Mouse (Mus musculus) lung, adult 2 months (tissue): ENCODE measurements around the gene H2al1i. TPM values are rescaled to one million over a fixed set of nuclear protein-coding genes. Genes with fewer than 3 reads are reported as not detected.
"Not testable (repeated sequence)": the region's sequence is repeated elsewhere in the genome, so short reads cannot be mapped to it uniquely, and the experiment has no call there.

Experiments used
- DNase-seq: peaks from one replicate; pipeline ENCODE4 v3.0.0; 2022
- H3K4me1 ChIP-seq: fragments of 200-500 bp; 2 replicates; pipeline ENCODE4 v1.6.1; 2011; ENCODE audit warnings: low read length; ENCODE audit not compliant: control insufficient read depth, insufficient read depth
- H3K4me3 ChIP-seq: fragments of 200-500 bp; replicated peaks from 2 replicates; pipeline ENCODE3; 2011; ENCODE audit warnings: low read depth, mild to moderate bottlenecking, control low read depth, low read length; ENCODE audit errors: extremely low read depth
- CTCF ChIP-seq: fragments of 200-500 bp; IDR thresholded peaks from 2 replicates; pipeline ENCODE4 v1.5.1; 2011; ENCODE audit warnings: mild to moderate bottlenecking, low read length, control low read depth; ENCODE audit not compliant: insufficient read depth
- POLR2A ChIP-seq: fragments of 200-500 bp; IDR thresholded peaks from 2 replicates; pipeline ENCODE4 v1.6.1; 2011; ENCODE audit warnings: low read depth, mild to moderate bottlenecking, control low read depth, low read length, borderline replicate concordance; ENCODE audit errors: extremely low read depth
- WGBS: fragments of 180-500 bp; shearing (Covaris S2); methylation state at CpG from one replicate; pipeline ENCODE4 v1.1.7; 2018; 5-methylcytosine and 5-hydroxymethylcytosine counted together
- polyA plus RNA-seq: library from polyadenylated mRNA; depleted of rRNA; stranded (reverse); fragments of >200 nt; gene quantifications from 2 replicates; pipeline ENCODE4 v1.2.3, GENCODE M21; 2012; rRNA removed

The H2al1i gene
- polyA plus RNA-seq = not detected in 2 replicates

DNA sequence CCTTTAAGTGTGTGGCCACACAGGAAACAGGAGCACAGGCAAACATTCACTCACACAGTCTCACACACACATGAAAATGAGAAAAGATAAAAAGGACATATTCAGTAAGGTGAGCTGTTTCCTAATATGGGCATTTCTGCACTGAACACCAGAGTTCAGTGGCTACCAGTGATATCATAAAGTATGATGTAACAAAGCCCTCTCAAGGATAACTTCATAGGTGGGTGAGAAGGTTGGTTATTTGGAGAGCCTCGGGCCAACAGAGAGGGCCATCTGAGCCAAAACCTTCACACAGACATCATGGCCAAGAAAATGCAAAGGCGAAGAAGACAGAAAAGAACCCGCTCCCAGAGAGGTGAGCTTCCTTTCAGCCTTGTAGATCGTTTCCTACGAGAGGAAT, at the start of gene H2al1i:
TSS of gene H2al1i (plus strand) at position 301 of the 400 bp plus-strand sequence.
- WGBS = 85% methylated on average over 3 of the region's 5 CpGs
- H3K4me3 ChIP-seq, H3K4me1 ChIP-seq, DNase-seq: not testable (repeated sequence)

- H3K4me1 ChIP-seq = no peaks in the 10 kb centered on the region
- no peak for DNase-seq
- TF ChIP-seq CTCF (no peak), POLR2A (no peak)
- 66% methylated on average over 6 of the region's 6 CpGs for WGBS
- H3K4me3 ChIP-seq = no peak overlapping the region
Observed at GRCm38 (mm10) chrX:11277083-11277482, 47.4 kb upstream of the H2al1i start.

- no peak for TF ChIP-seq POLR2A
- TF ChIP-seq CTCF = no peak
- 65% methylated on average over 2 of the region's 2 CpGs for WGBS
- Histone ChIP-seq H3K4me1 (no peaks in the 10 kb centered on the region), H3K4me3 (no peak overlapping the region)
- DNase-seq = no peak
Observed at GRCm38 (mm10) chrX:11280741-11281140, 43.7 kb upstream of the H2al1i start.

DNA sequence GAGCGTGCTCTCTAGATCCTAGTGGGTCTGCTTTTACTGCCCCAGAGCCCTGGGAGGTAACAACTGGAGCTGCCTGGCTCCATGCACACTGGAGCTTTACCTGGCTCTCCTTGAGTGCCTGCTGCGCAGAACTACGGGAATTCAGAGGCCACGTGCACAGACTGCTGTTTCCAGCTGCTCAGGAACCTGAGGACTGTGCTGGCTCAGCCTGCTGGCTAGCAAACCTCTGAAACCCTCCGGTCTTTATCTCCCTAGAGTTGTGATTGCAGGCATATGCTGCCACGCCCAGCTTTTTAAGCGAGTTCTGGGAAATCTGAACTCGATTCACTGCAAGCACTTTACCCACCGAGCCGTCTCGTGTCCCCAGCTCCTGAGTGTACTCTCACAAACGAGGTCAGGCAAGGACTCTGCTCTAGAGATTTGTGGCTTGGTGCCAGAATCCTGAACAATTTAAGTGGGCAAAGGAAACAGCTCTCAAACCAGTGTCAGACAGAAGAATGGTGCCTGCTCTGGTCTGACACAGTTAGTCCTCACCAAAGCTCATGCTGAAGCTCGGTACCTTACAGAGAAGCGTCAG, 36.1 kb upstream of the H2al1i start:
- TF ChIP-seq CTCF (no peak), POLR2A (no peak)
- Histone ChIP-seq H3K4me3 (no peak overlapping the region), H3K4me1 (peaks cover 6% of the 10 kb centered on the region)
- 55% methylated on average over 14 of the region's 14 CpGs for WGBS
- peak; percentile 20 for DNase-seq

DNA sequence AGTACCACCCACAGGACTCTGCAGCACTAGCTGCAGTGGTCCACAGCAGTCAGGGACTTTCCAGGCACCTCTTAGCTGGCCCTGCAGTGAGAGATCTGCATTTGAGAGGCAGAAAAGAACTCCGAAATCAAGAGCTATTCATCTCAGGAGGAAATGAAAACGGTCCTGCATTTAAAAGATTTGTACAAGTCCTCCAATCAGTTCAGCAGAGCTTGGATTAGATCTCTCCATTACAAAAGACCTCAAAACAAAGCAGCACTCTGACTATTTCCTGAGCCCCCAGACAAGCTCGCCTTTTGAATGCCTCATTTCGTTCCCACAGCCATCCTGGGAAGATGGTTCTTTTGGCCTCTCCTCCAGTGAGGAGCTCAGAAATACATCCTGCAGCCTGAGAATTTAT, 35.2 kb upstream of the H2al1i start:
- TF ChIP-seq POLR2A = no peak
- TF ChIP-seq CTCF = no peak
- DNase-seq = no peak
- no peak overlapping the region for H3K4me3 ChIP-seq
- 63% methylated on average over 4 of the region's 4 CpGs for WGBS
- H3K4me1 ChIP-seq = peaks cover 6% of the 10 kb centered on the region

- not testable (repeated sequence) for H3K4me1 ChIP-seq, DNase-seq, H3K4me3 ChIP-seq
- no CpG with 5 or more reads among the region's 3 CpGs for WGBS
Observed at GRCm38 (mm10) chrX:11298957-11299356, 25.5 kb upstream of the H2al1i start, which contains the start of gene H2al1a. Gene H2al1a, plus strand, starts transcription at chrX:11299257.

DNA sequence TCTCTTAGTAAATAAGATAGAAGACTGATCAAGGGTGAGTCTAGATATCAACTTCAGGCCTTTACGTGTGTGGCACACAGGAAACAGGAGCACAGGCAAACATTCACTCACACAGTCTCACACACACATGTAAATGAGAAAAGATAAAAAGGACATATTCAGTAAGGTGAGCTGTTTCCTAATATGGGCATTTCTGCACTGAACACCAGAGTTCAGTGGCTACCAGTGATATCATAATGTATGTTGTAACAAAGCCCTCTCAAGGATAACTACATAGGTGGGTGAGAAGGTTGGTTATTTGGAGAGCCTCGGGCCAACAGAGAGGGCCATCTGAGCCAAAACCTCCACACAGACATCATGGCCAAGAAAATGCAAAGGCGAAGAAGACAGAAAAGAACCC, 22.3 kb upstream of the H2al1i start, which contains the start of gene H2al1b:
TSS of gene H2al1b (plus strand) at position 301 of the 400 bp plus-strand sequence.
- H3K4me3 ChIP-seq, DNase-seq, H3K4me1 ChIP-seq: not testable (repeated sequence)
- WGBS = 90% methylated on average over 1 of the region's 3 CpGs

DNA sequence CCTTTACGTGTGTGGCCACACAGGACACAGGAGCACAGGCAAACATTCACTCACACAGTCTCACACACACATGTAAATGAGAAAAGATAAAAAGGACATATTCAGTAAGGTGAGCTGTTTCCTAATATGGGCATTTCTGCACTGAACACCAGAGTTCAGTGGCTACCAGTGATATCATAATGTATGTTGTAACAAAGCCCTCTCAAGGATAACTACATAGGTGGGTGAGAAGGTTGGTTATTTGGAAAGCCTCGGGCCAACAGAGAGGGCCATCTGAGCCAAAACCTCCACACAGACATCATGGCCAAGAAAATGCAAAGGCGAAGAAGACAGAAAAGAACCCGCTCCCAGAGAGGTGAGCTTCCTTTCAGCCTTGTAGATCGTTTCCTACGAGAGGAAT, 19.1 kb upstream of the H2al1i start, which contains the start of gene H2al1c:
TSS of gene H2al1c (plus strand) at position 301 of the 400 bp plus-strand sequence.
- not testable (repeated sequence) for H3K4me1 ChIP-seq, H3K4me3 ChIP-seq, DNase-seq
- WGBS = 69% methylated on average over 1 of the region's 6 CpGs

GRCm38 (mm10) chrX:11308524-11308923, 15.9 kb upstream of the H2al1i start, which contains the start of gene H2al1d:
Gene H2al1d, plus strand, starts transcription at chrX:11308824.
- not testable (repeated sequence) for H3K4me1 ChIP-seq, H3K4me3 ChIP-seq, DNase-seq
- WGBS = no CpG with 5 or more reads among the region's 6 CpGs

DNA sequence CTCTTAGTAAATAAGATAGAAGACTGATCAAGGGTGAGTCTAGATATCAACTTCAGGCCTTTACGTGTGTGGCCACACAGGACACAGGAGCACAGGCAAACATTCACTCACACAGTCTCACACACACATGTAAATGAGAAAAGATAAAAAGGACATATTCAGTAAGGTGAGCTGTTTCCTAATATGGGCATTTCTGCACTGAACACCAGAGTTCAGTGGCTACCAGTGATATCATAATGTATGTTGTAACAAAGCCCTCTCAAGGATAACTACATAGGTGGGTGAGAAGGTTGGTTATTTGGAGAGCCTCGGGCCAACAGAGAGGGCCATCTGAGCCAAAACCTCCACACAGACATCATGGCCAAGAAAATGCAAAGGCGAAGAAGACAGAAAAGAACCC, 12.8 kb upstream of the H2al1i start, which contains the start of gene H2al1e:
TSS of gene H2al1e (plus strand) at position 301 of the 400 bp plus-strand sequence.
- no CpG with 5 or more reads among the region's 3 CpGs for WGBS
- DNase-seq, H3K4me1 ChIP-seq, H3K4me3 ChIP-seq: not testable (repeated sequence)

GRCm38 (mm10) chrX:11314858-11315257, 9.6 kb upstream of the H2al1i start, which contains the start of gene H2al1f:
Gene H2al1f, plus strand, starts transcription at chrX:11315158.
- WGBS = no CpG with 5 or more reads among the region's 6 CpGs
- not testable (repeated sequence) for H3K4me1 ChIP-seq, DNase-seq, H3K4me3 ChIP-seq

DNA sequence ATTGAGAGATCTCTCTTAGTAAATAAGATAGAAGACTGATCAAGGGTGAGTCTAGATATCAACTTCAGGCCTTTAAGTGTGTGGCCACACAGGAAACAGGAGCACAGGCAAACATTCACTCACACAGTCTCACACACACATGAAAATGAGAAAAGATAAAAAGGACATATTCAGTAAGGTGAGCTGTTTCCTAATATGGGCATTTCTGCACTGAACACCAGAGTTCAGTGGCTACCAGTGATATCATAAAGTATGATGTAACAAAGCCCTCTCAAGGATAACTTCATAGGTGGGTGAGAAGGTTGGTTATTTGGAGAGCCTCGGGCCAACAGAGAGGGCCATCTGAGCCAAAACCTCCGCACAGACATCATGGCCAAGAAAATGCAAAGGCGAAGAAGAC, 6.5 kb upstream of the H2al1i start, which contains the start of gene H2al1g:
TSS of gene H2al1g (plus strand) at position 301 of the 400 bp plus-strand sequence.
- H3K4me1 ChIP-seq, DNase-seq, H3K4me3 ChIP-seq: not testable (repeated sequence)
- no CpG with 5 or more reads among the region's 3 CpGs for WGBS

DNA sequence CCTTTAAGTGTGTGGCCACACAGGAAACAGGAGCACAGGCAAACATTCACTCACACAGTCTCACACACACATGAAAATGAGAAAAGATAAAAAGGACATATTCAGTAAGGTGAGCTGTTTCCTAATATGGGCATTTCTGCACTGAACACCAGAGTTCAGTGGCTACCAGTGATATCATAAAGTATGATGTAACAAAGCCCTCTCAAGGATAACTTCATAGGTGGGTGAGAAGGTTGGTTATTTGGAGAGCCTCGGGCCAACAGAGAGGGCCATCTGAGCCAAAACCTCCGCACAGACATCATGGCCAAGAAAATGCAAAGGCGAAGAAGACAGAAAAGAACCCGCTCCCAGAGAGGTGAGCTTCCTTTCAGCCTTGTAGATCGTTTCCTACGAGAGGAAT, 3.3 kb upstream of the H2al1i start, which contains the start of gene H2al1h:
TSS of gene H2al1h (plus strand) at position 301 of the 400 bp plus-strand sequence.
- not testable (repeated sequence) for H3K4me3 ChIP-seq, H3K4me1 ChIP-seq, DNase-seq
- no CpG with 5 or more reads among the region's 6 CpGs for WGBS

DNA sequence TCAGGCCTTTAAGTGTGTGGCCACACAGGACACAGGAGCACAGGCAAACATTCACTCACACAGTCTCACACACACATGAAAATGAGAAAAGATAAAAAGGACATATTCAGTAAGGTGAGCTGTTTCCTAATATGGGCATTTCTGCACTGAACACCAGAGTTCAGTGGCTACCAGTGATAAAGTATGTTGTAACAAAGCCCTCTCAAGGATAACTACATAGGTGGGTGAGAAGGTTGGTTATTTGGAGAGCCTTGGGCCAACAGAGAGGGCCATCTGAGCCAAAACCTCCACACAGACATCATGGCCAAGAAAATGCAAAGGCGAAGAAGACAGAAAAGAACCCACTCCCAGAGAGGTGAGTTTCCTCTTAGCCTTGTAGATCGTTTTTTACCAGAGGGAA, 3.1 kb downstream of the H2al1i start, which contains the start of gene H2al1j:
TSS of gene H2al1j (plus strand) at position 301 of the 400 bp plus-strand sequence.
- H3K4me3 ChIP-seq, H3K4me1 ChIP-seq, DNase-seq: not testable (repeated sequence)
- WGBS = 80% methylated on average over 2 of the region's 2 CpGs
